Mouse (Mus musculus) cerebellum, adult 2 months (tissue): Measurements from ENCODE around the gene Gpx7.

Experiments used
- CTCF ChIP-seq: fragments of 200-500 bp; IDR thresholded peaks from 2 replicates; pipeline ENCODE4 v1.5.1; 2011; ENCODE audit warnings: low read depth, mild to moderate bottlenecking, control low read depth, low read length, moderate library complexity, borderline replicate concordance; ENCODE audit not compliant: insufficient read depth
- POLR2A ChIP-seq: fragments of 200-500 bp; IDR thresholded peaks from 2 replicates; pipeline ENCODE4 v1.6.1; 2011; ENCODE audit warnings: low read length, control low read depth, borderline replicate concordance; ENCODE audit not compliant: insufficient read depth

- TF ChIP-seq CTCF (no peak), POLR2A (no peak)
These were observed 23.5 kb downstream of the Gpx7 start, which contains the start of gene Shisal2a for GRCm38 (mm10) chr4:108383183-108383714.
